Mouse (Mus musculus) cerebellum, adult 2 months (tissue): ENCODE data around the gene Nptx1. TPM values are rescaled to one million over a fixed set of nuclear protein-coding genes. Genes with fewer than 3 reads are reported as not detected.

Experiments used
- DNase-seq, 2 experiments: peaks; one replicate each; pipeline ENCODE4 v3.0.0; 2021
- H3K27ac ChIP-seq: fragments of 200-500 bp; 2 replicates; pipeline ENCODE4 v1.5.1; 2012; ENCODE audit warnings: low read length, control low read depth, inconsistent platforms; ENCODE audit not compliant: insufficient read depth
- H3K27me3 ChIP-seq: fragments of 200-500 bp; 2 replicates; pipeline ENCODE4 v1.6.1; 2012; ENCODE audit warnings: inconsistent platforms, mild to moderate bottlenecking, low read length, moderate library complexity; ENCODE audit not compliant: control insufficient read depth, insufficient read depth
- H3K4me1 ChIP-seq: fragments of 200-500 bp; 2 replicates; pipeline ENCODE4 v1.6.1; 2011; ENCODE audit warnings: low read length; ENCODE audit not compliant: control insufficient read depth, insufficient read depth
- H3K4me3 ChIP-seq: fragments of 200-500 bp; replicated peaks from 2 replicates; pipeline ENCODE3; 2011; ENCODE audit warnings: mild to moderate bottlenecking, low read depth, low read length, control low read depth; ENCODE audit not compliant: insufficient read depth
- CTCF ChIP-seq: fragments of 200-500 bp; IDR thresholded peaks from 2 replicates; pipeline ENCODE4 v1.5.1; 2011; ENCODE audit warnings: low read depth, mild to moderate bottlenecking, control low read depth, low read length, moderate library complexity, borderline replicate concordance; ENCODE audit not compliant: insufficient read depth
- POLR2A ChIP-seq: fragments of 200-500 bp; IDR thresholded peaks from 2 replicates; pipeline ENCODE4 v1.6.1; 2011; ENCODE audit warnings: low read length, control low read depth, borderline replicate concordance; ENCODE audit not compliant: insufficient read depth
- WGBS: fragments of 180-500 bp; shearing (Covaris S2); methylation state at CpG from one replicate; pipeline ENCODE4 v1.1.7; 2018; 5-methylcytosine and 5-hydroxymethylcytosine counted together
- polyA plus RNA-seq: library from polyadenylated mRNA; depleted of rRNA; stranded (reverse); fragments of >200 nt; gene quantifications from 2 replicates; pipeline ENCODE4 v1.2.3, GENCODE M21; 2012

The Nptx1 gene
- polyA plus RNA-seq, 1 experiment, result 200 TPM

- no peak for DNase-seq
- no peak for TF ChIP-seq CTCF
- TF ChIP-seq POLR2A, result no peak
- H3K4me1 ChIP-seq, result peaks cover 17% of the 10 kb centered on the region
- no peak overlapping the region for H3K27ac ChIP-seq
- H3K4me3 ChIP-seq, result no peak overlapping the region
- WGBS, result 61% methylated on average over 5 of the region's 5 CpGs
- H3K27me3 ChIP-seq, result no peaks in the 10 kb centered on the region
Observed at GRCm38 (mm10) chr11:119509165-119509776, 38.3 kb downstream of the Nptx1 start.

DNA sequence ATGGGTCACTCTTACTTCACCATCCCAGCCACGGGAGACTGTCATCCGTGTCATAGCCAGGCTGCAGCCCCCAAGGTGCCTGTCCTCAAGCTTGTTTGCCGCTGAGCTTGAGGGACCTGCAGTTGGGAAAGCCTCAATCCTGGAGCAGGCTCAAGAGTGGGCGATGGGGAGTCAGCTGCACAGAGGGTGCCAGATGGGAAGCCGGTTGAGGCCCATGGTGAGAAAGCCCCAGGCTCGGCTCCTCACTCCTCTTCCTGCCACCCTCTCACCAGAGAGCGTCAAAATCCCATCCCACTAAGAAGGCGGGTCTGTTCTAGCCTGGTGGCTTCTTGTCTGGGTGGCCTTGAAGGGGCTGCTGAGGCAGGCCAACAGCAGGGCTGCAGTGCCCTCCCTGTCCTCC, 39.8 kb downstream of the Nptx1 start:
- TF ChIP-seq CTCF (no peak), POLR2A (no peak)
- Histone ChIP-seq H3K4me3 (no peak overlapping the region), H3K4me1 (peaks cover 10% of the 10 kb centered on the region), H3K27me3 (no peaks in the 10 kb centered on the region), H3K27ac (no peak overlapping the region)
- WGBS, result 61% methylated on average over 8 of the region's 8 CpGs
- no peak for DNase-seq

DNA sequence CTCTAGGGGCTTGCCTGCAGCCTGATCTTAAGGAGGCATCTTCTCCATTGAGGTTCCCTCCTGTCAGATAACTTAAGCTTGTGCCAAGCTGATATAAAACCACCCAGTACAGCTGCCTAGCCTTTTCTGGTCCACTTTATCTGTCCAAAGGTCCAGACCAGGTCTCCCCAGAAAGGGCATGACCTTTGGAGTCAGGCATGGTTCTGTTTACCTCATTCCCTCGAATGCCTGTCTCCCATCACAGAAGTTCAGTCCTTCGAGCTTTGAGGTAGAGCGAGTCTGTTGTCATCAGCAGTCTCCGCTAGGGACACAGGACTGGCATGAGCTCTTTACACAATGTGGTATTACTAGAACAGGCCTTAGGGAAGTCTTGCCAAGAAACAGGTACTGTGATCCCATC, 41.2 kb downstream of the Nptx1 start:
- Histone ChIP-seq H3K27ac (no peak overlapping the region), H3K4me1 (peaks cover 10% of the 10 kb centered on the region), H3K4me3 (no peak overlapping the region), H3K27me3 (no peaks in the 10 kb centered on the region)
- 94% methylated on average over 4 of the region's 4 CpGs for WGBS
- no peak for DNase-seq
- no peak for TF ChIP-seq POLR2A
- no peak for TF ChIP-seq CTCF

DNA sequence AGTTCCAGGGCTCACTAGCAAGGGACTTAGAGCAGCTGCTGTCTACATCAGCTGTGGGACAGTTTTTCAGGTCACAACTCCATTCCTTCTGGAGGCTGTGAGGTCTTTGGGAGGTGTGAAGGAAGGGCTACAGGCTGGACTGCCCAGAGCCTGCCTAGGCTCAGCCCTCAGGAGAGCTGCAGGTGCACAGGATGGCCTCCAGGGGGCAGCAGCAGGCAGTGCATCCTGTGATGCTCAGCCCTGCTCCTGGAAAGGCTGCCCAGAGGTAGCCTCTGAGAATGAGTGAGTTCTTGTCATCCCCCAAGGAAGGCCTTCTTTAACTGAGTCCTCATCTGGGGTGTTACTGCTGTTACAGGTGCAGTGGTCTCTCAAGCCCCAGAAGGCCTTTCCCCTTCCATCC, 43.9 kb downstream of the Nptx1 start:
- H3K4me1 ChIP-seq, result peaks cover 25% of the 10 kb centered on the region
- H3K27ac ChIP-seq, result no peak overlapping the region

DNA sequence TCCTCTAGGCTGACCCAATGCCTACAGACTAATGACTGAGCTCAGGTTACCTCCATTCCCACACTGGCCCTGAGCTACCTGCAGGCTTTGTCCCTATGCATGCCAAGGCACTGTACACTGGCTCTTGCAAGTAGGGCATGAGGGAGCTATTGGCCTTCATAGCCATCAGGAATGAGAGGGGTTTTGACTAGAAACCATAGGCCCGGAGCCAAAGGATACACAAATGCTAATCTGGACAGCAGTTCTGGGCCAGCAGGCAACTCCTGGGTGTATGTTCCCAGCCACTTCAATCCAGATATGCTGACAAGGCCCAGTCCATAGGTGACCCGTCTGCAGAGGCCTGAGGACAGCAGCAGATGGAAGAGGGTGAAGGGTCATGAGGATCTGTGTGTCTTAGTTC, 47.5 kb downstream of the Nptx1 start:
- no peak for TF ChIP-seq CTCF
- no peak for TF ChIP-seq POLR2A
- no peak for DNase-seq
- H3K4me1 ChIP-seq, result peaks cover 42% of the 10 kb centered on the region
- no peak overlapping the region for H3K27ac ChIP-seq
- 79% methylated on average over 2 of the region's 2 CpGs for WGBS
- no peak overlapping the region for H3K4me3 ChIP-seq
- no peaks in the 10 kb centered on the region for H3K27me3 ChIP-seq

More for the DNA sequence above, 43.9 kb downstream of the Nptx1 start:
- Histone ChIP-seq H3K4me3 (no peak overlapping the region), H3K27me3 (no peaks in the 10 kb centered on the region)
- peak; percentile 84 to 91 for DNase-seq
- TF ChIP-seq CTCF (peak; percentile 99), POLR2A (no peak)

DNA sequence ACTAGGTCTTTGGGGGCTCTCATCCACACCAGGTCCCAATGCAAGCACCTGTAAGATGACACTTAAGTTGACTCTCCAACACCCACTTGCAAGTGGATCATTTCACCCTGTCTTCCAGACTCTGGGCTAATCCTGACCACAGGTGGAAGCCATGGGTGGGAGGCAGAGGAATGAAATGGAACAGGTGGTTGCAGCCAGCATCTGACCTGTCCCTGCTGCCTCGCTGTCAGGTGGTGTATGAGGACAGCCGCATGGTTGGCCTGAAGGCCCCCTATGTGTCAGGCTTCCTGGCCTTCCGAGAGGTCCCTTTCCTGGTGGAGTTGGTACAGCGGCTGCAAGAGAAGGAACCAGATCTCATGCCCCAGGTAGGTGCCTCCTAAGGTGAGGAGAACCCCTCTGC, 48.3 kb downstream of the Nptx1 start:
- DNase-seq, result no peak
- Histone ChIP-seq H3K4me1 (peaks cover 42% of the 10 kb centered on the region), H3K27me3 (no peaks in the 10 kb centered on the region), H3K27ac (no peak overlapping the region), H3K4me3 (no peak overlapping the region)
- WGBS, result 54% methylated on average over 4 of the region's 4 CpGs
- TF ChIP-seq CTCF (no peak), POLR2A (no peak)

- 7% methylated on average over 4 of the region's 4 CpGs for WGBS
- no peak; the same call in 1 of the 2 replicates for TF ChIP-seq POLR2A
- TF ChIP-seq CTCF, result no peak
- Histone ChIP-seq H3K4me3 (no peak overlapping the region), H3K27me3 (no peaks in the 10 kb centered on the region), H3K4me1 (peaks cover 36% of the 10 kb centered on the region), H3K27ac (peak overlapping the region; percentile 57)
- peak; percentile 62 to 82 for DNase-seq
Observed at GRCm38 (mm10) chr11:119497451-119497850, 50.1 kb downstream of the Nptx1 start.

DNA sequence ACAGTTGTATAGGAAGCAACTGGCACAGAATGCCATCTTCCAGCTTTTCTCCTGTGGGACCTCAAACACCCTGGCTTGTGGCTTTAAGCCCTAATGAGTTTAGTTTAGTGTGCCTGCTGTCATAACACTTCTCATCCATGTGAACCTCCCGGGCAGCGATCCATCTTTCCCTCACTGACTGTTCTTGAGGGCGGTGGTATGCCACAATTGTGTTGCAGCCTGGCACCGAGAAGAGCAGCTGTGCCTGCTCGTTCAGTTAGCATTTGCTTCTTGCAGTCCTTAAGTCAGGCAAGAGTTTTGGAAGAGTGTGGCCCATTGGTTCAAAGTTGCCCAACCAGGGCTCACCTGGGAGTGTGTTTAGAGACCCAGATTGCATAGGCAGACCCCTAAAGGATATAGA, 51.4 kb downstream of the Nptx1 start:
- H3K27ac ChIP-seq, result no peak overlapping the region
- no peak overlapping the region for H3K4me3 ChIP-seq
- peaks cover 36% of the 10 kb centered on the region for H3K4me1 ChIP-seq
- TF ChIP-seq CTCF (no peak), POLR2A (no peak)
- DNase-seq, result no peak
- no peaks in the 10 kb centered on the region for H3K27me3 ChIP-seq
- WGBS, result 29% methylated on average over 5 of the region's 5 CpGs
